Mouse (Mus musculus): ENCODE results near the gene Gm49394. TPM values are rescaled to one million over a fixed set of nuclear protein-coding genes. Genes with fewer than 3 reads are reported as not detected.

The Gm49394 gene
- not detected in 2 replicates for polyA plus RNA-seq (2014; fragmentation: Nextera tagmentation; extraction: Ambion mirVana)

GRCm38 (mm10) chr7:142669751-142670625 lies at the start of gene Gm49394:
Gene Gm49394, minus strand, starts transcription at chr7:142669942.
- H3K4me1 ChIP-seq (ENCODE audit: control insufficient read depth, insufficient read depth, low read length), result no peaks in the 10 kb centered on the region
- WGBS, result 81% methylated on average over 23 of the region's 23 CpGs
- H3K9ac ChIP-seq (ENCODE audit: low read length), result no peak within 1 kb of the TSS
- DNase-seq (ENCODE audit: low spot score), result no peak
- no peak within 1 kb of the TSS for H3K27ac ChIP-seq (ENCODE audit: low read depth, low read length)
- H3K9me3 ChIP-seq (ENCODE audit: control insufficient read depth, low read length), result peaks cover 18% of the 10 kb centered on the region
- ATAC-seq (ENCODE audit: insufficient read depth, low FRiP score, low TSS enrichment), result no peak
- H3K36me3 ChIP-seq (ENCODE audit: control insufficient read depth, insufficient read depth, low read length), result no peaks in the 10 kb centered on the region
- H3K27me3 ChIP-seq (ENCODE audit: control insufficient read depth, insufficient read depth, low read length), result peaks cover 16% of the 10 kb centered on the region
- no peak within 1 kb of the TSS for H3K4me2 ChIP-seq (ENCODE audit: low read depth)
- H3K4me3 ChIP-seq (ENCODE audit: low read depth, low read length), result no peak within 1 kb of the TSS

DNA sequence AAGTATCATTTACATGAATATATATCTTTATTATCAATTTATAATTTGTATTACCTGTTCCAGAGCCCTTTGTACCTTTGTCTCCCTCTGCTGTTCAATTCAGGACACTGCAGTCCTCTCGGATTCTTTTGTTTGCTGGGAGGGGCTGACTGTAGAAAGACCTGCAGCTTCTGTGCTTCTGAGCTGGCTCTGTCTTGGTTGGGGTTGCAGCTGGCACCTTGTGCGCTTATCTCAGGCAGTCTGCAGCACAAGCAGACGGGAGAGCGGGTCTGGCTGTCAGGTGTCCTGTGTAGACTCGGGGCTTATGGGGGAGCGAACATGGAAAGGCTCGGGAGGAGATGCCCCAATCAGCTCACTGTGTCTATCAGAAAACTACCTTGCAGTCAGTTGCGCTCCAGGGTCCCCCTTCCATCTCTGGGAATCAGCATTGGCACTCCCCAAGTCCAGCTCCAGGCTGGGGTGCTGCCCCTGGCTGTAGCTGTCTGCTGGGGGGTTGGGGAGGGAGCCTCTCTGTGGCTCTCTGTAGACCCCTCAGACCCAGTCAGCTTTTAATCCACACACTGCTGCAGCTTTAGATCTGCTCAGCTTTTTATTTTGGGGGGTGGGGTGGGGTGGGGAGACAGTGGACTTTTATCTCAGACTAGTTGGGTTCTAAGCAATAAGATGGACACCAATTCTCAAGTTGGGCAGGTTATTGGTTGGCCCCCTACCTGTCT lies 45.2 kb upstream of the Gm49394 start:
- no peak overlapping the region for H3K27ac ChIP-seq (ENCODE audit: low read depth, low read length)
- H3K4me2 ChIP-seq (ENCODE audit: low read depth), result peak overlapping the region; percentile 26
- H3K4me1 ChIP-seq (ENCODE audit: control insufficient read depth, insufficient read depth, low read length), result no peaks in the 10 kb centered on the region
- WGBS, result 21% methylated on average over 8 of the region's 8 CpGs
- H3K36me3 ChIP-seq (ENCODE audit: control insufficient read depth, insufficient read depth, low read length), result no peaks in the 10 kb centered on the region
- peak overlapping the region; percentile 55 for H3K9ac ChIP-seq (ENCODE audit: low read length)
- H3K9me3 ChIP-seq (ENCODE audit: control insufficient read depth, low read length), result no peaks in the 10 kb centered on the region
- ATAC-seq (ENCODE audit: insufficient read depth, low FRiP score, low TSS enrichment) (no peak), DNase-seq (ENCODE audit: low spot score) (peak; percentile 60)
- 0 out of 2 replicates have a peak overlapping the region, but pooled peaks have one; percentile 1 for H3K4me3 ChIP-seq (ENCODE audit: low read depth, low read length)
- H3K27me3 ChIP-seq (ENCODE audit: control insufficient read depth, insufficient read depth, low read length), result no peaks in the 10 kb centered on the region

GRCm38 (mm10) chr7:142706873-142707272 lies 37.1 kb upstream of the Gm49394 start:
- H3K4me2 ChIP-seq (ENCODE audit: low read depth), result no peak overlapping the region
- no peak for DNase-seq (ENCODE audit: low spot score)
- no peaks in the 10 kb centered on the region for H3K36me3 ChIP-seq (ENCODE audit: control insufficient read depth, insufficient read depth, low read length)
- 75% methylated on average over 2 of the region's 2 CpGs for WGBS
- H3K4me1 ChIP-seq (ENCODE audit: control insufficient read depth, insufficient read depth, low read length), result no peaks in the 10 kb centered on the region
- no peak for ATAC-seq (ENCODE audit: insufficient read depth, low FRiP score, low TSS enrichment)
- no peaks in the 10 kb centered on the region for H3K27me3 ChIP-seq (ENCODE audit: control insufficient read depth, insufficient read depth, low read length)
- H3K9ac ChIP-seq (ENCODE audit: low read length), result no peak overlapping the region
- no peaks in the 10 kb centered on the region for H3K9me3 ChIP-seq (ENCODE audit: control insufficient read depth, low read length)
- H3K27ac ChIP-seq (ENCODE audit: low read depth, low read length), result no peak overlapping the region
- H3K4me3 ChIP-seq (ENCODE audit: low read depth, low read length), result no peak overlapping the region

DNA sequence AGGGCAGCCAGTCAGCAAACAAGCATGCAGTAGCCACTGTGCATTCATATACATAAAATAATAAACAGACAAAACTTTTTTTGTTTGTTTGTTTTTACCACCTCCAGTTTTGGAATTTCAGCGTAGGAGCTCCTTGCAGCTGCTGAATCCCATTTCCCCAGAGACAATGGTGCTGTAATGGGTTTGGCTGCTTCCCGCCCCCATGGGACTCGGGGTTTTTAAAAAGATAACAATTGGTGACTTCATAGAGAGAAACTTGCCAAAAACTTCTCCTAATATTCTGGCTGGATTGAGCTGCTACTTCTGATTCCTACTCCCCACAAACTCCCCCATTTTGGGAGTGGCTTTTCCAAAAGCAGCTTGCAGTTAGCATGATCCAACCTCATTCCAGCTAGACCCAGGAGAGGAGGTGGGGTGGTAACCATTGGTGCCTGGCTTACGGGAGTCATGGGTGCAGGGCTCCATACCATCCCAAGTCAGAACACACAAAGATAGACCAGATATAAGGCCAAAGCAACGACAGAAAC lies 29.7 kb upstream of the Gm49394 start:
- H3K9ac ChIP-seq (ENCODE audit: low read length), result no peak overlapping the region
- H3K27ac ChIP-seq (ENCODE audit: low read depth, low read length), result no peak overlapping the region
- no peaks in the 10 kb centered on the region for H3K36me3 ChIP-seq (ENCODE audit: control insufficient read depth, insufficient read depth, low read length)
- H3K4me3 ChIP-seq (ENCODE audit: low read depth, low read length), result no peak overlapping the region
- H3K4me1 ChIP-seq (ENCODE audit: control insufficient read depth, insufficient read depth, low read length), result no peaks in the 10 kb centered on the region
- no peak for DNase-seq (ENCODE audit: low spot score)
- H3K9me3 ChIP-seq (ENCODE audit: control insufficient read depth, low read length), result no peaks in the 10 kb centered on the region
- no peak overlapping the region for H3K4me2 ChIP-seq (ENCODE audit: low read depth)
- WGBS, result 75% methylated on average over 5 of the region's 5 CpGs
- ATAC-seq (ENCODE audit: insufficient read depth, low FRiP score, low TSS enrichment), result no peak
- no peaks in the 10 kb centered on the region for H3K27me3 ChIP-seq (ENCODE audit: control insufficient read depth, insufficient read depth, low read length)

- Histone ChIP-seq H3K9ac (ENCODE audit: low read length) (no peak overlapping the region), H3K4me3 (ENCODE audit: low read depth, low read length) (no peak overlapping the region), H3K27ac (ENCODE audit: low read depth, low read length) (no peak overlapping the region), H3K9me3 (ENCODE audit: control insufficient read depth, low read length) (no peaks in the 10 kb centered on the region), H3K36me3 (ENCODE audit: control insufficient read depth, insufficient read depth, low read length) (no peaks in the 10 kb centered on the region), H3K27me3 (ENCODE audit: control insufficient read depth, insufficient read depth, low read length) (no peaks in the 10 kb centered on the region), H3K4me2 (ENCODE audit: low read depth) (no peak overlapping the region), H3K4me1 (ENCODE audit: control insufficient read depth, insufficient read depth, low read length) (no peaks in the 10 kb centered on the region)
- no peak for DNase-seq (ENCODE audit: low spot score)
- ATAC-seq (ENCODE audit: insufficient read depth, low FRiP score, low TSS enrichment), result no peak
- WGBS, result 86% methylated on average over 3 of the region's 3 CpGs
Measured at GRCm38 (mm10) chr7:142678611-142679010, 8.9 kb upstream of the Gm49394 start.

- H3K9me3 ChIP-seq (ENCODE audit: control insufficient read depth, low read length), result peaks cover 4% of the 10 kb centered on the region
- peak; percentile 71 for DNase-seq (ENCODE audit: low spot score)
- no peak overlapping the region for H3K4me3 ChIP-seq (ENCODE audit: low read depth, low read length)
- no peaks in the 10 kb centered on the region for H3K4me1 ChIP-seq (ENCODE audit: control insufficient read depth, insufficient read depth, low read length)
- no peak overlapping the region for H3K9ac ChIP-seq (ENCODE audit: low read length)
- ATAC-seq (ENCODE audit: insufficient read depth, low FRiP score, low TSS enrichment), result no peak
- 18% methylated on average over 3 of the region's 3 CpGs for WGBS
- H3K4me2 ChIP-seq (ENCODE audit: low read depth), result no peak overlapping the region
- no peaks in the 10 kb centered on the region for H3K36me3 ChIP-seq (ENCODE audit: control insufficient read depth, insufficient read depth, low read length)
- H3K27me3 ChIP-seq (ENCODE audit: control insufficient read depth, insufficient read depth, low read length), result no peaks in the 10 kb centered on the region
- no peak overlapping the region for H3K27ac ChIP-seq (ENCODE audit: low read depth, low read length)
Measured at GRCm38 (mm10) chr7:142675644-142676043, 5.9 kb upstream of the Gm49394 start.

- Histone ChIP-seq H3K4me3 (ENCODE audit: low read depth, low read length) (no peak overlapping the region), H3K9ac (ENCODE audit: low read length) (peak overlapping the region; percentile 18; the same call in 1 of the 2 replicates), H3K4me1 (ENCODE audit: control insufficient read depth, insufficient read depth, low read length) (no peaks in the 10 kb centered on the region), H3K4me2 (ENCODE audit: low read depth) (no peak overlapping the region), H3K27ac (ENCODE audit: low read depth, low read length) (no peak overlapping the region), H3K27me3 (ENCODE audit: control insufficient read depth, insufficient read depth, low read length) (no peaks in the 10 kb centered on the region), H3K9me3 (ENCODE audit: control insufficient read depth, low read length) (peaks cover 7% of the 10 kb centered on the region), H3K36me3 (ENCODE audit: control insufficient read depth, insufficient read depth, low read length) (no peaks in the 10 kb centered on the region)
- DNase-seq (ENCODE audit: low spot score), result no peak
- ATAC-seq (ENCODE audit: insufficient read depth, low FRiP score, low TSS enrichment), result no peak
- WGBS, result 70% methylated on average over 6 of the region's 6 CpGs
Measured at GRCm38 (mm10) chr7:142675141-142675540, 5.4 kb upstream of the Gm49394 start.

GRCm38 (mm10) chr7:142672120-142672519 lies 2.4 kb upstream of the Gm49394 start:
- WGBS, result 9% methylated on average over 4 of the region's 4 CpGs
- DNase-seq (ENCODE audit: low spot score) (no peak), ATAC-seq (ENCODE audit: insufficient read depth, low FRiP score, low TSS enrichment) (no peak)

More at GRCm38 (mm10) chr7:142672120-142672519, 2.4 kb upstream of the Gm49394 start:
- Histone ChIP-seq H3K27me3 (ENCODE audit: control insufficient read depth, insufficient read depth, low read length) (no peaks in the 10 kb centered on the region), H3K9me3 (ENCODE audit: control insufficient read depth, low read length) (peaks cover 18% of the 10 kb centered on the region), H3K4me1 (ENCODE audit: control insufficient read depth, insufficient read depth, low read length) (no peaks in the 10 kb centered on the region), H3K4me2 (ENCODE audit: low read depth) (no peak overlapping the region), H3K27ac (ENCODE audit: low read depth, low read length) (no peak overlapping the region), H3K9ac (ENCODE audit: low read length) (no peak overlapping the region), H3K4me3 (ENCODE audit: low read depth, low read length) (no peak overlapping the region), H3K36me3 (ENCODE audit: control insufficient read depth, insufficient read depth, low read length) (no peaks in the 10 kb centered on the region)
